Mouse (Mus musculus): ENCODE data around the gene Fgd3. TPM values are rescaled to one million over a fixed set of nuclear protein-coding genes. Genes with fewer than 3 reads are reported as not detected.

The Fgd3 gene
- 1.6 and 4.6 TPM in 2 replicates for polyA plus RNA-seq (2012; rRNA removed; ENCODE audit: low replicate concordance)

DNA sequence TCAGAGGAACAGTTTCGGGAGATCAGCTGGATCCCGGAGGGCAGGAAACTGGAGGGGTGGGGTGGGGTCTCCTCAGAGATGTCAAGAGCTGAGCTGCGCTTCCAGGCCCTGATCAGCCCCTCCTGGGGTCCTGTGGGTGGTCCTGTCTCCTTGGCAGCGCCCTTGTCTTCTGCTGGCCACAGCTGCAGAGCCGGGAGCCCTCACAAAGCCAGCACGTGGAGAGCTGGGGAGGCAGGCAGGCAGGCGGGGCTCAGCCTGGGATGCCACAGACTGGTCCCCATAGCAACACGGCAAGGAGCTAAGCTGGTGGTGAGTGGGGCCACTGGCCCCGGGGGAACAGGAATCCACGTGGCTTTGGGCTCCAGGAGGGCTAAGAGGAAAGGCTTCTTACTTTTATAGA, at the start of gene Fgd3:
Gene Fgd3, minus strand, starts transcription at position 272 of the 400 bp plus-strand sequence.

DNA sequence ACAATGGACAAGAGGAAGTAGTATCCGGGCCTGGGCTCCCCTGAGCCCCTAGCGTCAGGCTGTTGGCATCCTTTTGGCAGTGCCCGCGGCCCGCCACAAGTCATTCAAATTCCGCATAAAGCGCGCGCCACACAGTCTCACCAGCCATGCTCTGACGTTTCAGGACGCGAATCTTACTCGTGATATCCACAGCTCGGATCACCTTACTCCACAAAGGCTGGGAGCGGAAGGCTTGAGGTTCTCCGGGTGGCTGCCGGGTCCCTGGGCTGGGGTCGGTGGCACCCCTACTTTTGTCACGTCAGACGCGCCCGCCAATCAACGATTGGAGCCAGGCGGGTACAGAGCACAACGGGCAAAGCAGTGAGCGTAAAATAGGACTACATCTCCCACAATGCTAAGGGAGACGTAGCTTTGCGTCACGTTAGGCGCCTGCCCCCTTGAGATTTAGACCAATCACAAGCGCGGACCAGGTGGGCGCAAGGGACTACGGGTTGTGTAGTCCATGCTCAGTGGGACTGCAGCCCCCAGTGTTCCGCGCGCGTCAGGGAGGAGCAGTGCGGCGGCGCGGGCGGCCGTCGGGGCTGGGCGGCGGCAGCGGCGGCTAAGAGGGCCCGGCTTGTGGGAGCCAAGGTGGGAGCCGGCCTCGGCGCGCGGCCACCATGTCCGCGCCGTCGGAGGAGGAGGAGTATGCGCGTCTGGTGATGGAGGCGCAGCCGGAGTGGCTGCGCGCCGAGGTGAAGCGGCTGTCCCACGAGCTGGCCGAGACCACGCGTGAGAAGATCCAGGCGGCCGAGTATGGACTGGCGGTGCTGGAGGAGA, 21.1 kb upstream of the Fgd3 start, which contains the start of gene Bicd2:
Gene Bicd2, plus strand, starts transcription at position 574 of the 819 bp plus-strand sequence.

DNA sequence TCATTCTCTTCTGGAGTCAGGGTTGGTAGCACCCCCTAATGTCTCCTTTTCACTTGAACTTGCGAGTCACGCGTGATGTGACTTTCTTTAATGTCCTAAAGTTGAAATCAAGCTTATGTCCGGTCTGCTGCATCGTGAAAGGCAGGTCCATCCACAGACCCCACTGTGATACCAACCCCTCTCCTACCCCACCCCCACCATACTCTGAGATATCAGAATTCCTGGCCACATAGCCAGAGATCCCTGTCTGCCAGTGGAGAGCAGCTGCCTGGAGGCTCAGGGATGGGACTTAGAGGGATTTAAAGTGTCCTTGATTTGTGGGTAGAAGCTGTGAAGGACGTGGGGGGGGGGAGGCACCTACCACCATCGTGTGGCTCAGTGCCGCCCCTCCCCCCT, 71.6 kb downstream of the Fgd3 start, which contains the start of gene Susd3:
Gene Susd3, minus strand, starts transcription at position 240 of the 396 bp plus-strand sequence.

DNA sequence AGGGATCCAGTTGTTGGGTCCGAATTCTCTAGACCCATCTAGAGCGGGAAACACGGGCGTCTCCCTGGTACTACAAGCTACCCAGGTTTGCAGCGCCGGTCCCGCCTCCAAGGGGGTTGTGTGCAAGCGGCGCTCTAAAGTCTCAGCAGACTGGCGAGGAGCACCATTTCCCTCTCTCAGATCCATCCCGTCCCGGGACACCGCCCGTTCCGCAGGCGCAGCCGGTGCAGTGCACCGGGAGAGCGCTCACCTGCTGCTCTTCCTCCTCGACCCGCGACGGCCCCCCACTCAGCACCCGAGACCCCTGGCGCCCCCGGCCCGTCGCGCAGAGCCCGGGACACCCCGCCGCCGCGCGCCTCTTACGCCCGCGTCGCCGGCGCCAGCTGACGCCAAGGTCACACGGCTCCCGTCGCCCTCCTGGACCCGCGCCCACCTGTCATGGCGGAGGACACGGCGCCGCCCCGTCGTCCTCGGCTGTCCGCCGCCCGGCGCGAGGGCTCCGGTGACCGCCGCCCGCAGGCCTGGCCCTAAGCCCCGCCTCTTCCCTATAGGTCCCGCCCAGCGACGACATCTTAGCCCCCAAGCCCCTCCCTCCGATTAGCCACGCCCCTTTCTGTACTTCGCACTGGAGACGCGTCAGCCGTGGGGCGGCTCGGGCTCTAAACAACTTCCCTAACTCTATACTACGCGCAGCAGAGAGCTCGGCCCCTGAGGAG, 104.4 kb downstream of the Fgd3 start, which contains the start of gene Card19:
Gene Card19, minus strand, starts transcription at position 534 of the 716 bp plus-strand sequence.

Other genes starting within 250 kb of the Fgd3 start
- gene Wnk2, start 172.3 kb downstream of the Fgd3 start, polyA plus RNA-seq (2012; rRNA removed; ENCODE audit: low replicate concordance): 1.0 and 15.9 TPM in 2 replicates
- 138 and 155 TPM in 2 replicates for gene Ninj1, start 132.8 kb downstream of the Fgd3 start, polyA plus RNA-seq (2012; rRNA removed; ENCODE audit: low replicate concordance)
- 93.9 and 103 TPM in 2 replicates for gene Card19, start 104.3 kb downstream of the Fgd3 start, polyA plus RNA-seq (2012; rRNA removed; ENCODE audit: low replicate concordance)
- gene Susd3, start 71.6 kb downstream of the Fgd3 start, polyA plus RNA-seq (2012; rRNA removed; ENCODE audit: low replicate concordance): 5.6 and 6.1 TPM in 2 replicates
- 43.7 and 55.3 TPM in 2 replicates for gene Bicd2, start 21.3 kb upstream of the Fgd3 start, polyA plus RNA-seq (2012; rRNA removed; ENCODE audit: low replicate concordance)
- 6.4 and 10.9 TPM in 2 replicates for gene Ippk, start 100.9 kb upstream of the Fgd3 start, polyA plus RNA-seq (2012; rRNA removed; ENCODE audit: low replicate concordance)
- gene Tes3-ps, start 173.0 kb upstream of the Fgd3 start, polyA plus RNA-seq (2012; rRNA removed; ENCODE audit: low replicate concordance): 0.07 and 0.09 TPM in 2 replicates
- gene Ecm2, start 184.5 kb upstream of the Fgd3 start, polyA plus RNA-seq (2012; rRNA removed; ENCODE audit: low replicate concordance): 5.0 and 6.9 TPM in 2 replicates
- gene Aspn, start 224.1 kb upstream of the Fgd3 start, polyA plus RNA-seq (2012; rRNA removed; ENCODE audit: low replicate concordance): 4.6 and 7.2 TPM in 2 replicates